Mouse (Mus musculus) cerebellum, postnatal 25 days (tissue): ENCODE measurements around the gene Ranbp9.
"Not testable (repeated sequence)": the region's sequence is repeated elsewhere in the genome, so short reads cannot be mapped to it uniquely, and the experiment has no call there.

Experiments
- DNase-seq, 2 experiments: peaks; one replicate each; pipeline ENCODE4 v3.0.0; 2021; ENCODE audit warnings: mixed read lengths in 2 of 2

The Ranbp9 gene

DNA sequence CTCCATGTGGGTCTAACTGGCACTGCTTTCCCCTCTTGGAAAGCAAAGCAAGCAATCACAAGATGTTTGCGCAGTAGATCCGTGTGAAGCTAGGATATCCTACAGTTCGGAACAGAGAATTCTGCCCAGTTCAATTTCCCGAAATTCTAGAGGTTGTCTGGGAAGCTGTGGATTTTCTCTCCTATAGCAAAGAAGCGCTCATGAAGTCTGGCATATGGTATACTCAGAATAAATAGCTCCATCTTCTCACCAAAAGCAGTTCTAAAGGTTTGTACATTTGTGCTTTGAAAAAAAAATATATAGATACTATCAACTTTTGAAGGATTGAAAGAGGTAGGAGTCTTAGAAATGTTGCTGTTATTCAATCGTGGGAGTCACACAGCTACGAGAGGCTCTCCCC, 14.6 kb upstream of the Ranbp9 start:
- DNase-seq: no peak

DNA sequence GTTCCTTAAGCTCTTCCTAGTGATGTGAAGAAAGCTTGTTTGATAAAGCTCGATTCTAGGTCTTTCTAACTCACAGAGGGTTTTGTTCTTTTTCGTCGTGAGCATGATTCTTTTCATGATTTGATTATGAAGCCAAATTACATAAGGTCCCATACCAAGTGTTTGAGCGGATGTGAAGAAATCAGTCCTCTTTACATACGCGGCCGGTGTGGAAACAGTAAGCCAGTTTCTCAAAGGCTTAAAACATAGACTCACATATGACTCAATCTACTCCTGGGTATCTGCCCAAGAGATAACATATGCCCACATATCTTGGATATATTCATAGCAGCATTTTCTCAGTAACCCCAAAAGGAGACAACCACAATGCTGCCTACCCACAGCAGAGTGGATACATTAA, 12.6 kb upstream of the Ranbp9 start:
- DNase-seq: no peak

DNA sequence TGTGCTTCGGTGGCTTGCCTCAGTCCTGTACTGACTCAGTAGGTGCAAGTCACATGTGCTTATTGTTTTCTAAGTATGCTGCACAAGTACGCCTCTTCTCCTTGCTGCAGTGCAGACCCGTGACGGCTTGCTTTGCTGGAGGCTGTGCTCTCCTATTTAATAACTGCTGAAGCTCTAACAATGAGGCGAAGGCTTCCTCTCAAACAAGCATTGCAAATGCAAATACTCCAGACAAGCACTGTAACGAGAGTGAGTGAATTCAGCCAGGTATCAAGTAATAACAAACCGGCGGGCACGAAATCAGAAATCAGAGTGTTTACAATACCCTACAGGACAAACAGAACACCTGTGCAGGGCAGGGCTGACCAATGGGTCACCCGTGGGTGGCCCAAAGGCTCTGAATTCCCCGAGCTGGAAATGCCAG, 12.0 kb upstream of the Ranbp9 start:
- no peak for DNase-seq

DNA sequence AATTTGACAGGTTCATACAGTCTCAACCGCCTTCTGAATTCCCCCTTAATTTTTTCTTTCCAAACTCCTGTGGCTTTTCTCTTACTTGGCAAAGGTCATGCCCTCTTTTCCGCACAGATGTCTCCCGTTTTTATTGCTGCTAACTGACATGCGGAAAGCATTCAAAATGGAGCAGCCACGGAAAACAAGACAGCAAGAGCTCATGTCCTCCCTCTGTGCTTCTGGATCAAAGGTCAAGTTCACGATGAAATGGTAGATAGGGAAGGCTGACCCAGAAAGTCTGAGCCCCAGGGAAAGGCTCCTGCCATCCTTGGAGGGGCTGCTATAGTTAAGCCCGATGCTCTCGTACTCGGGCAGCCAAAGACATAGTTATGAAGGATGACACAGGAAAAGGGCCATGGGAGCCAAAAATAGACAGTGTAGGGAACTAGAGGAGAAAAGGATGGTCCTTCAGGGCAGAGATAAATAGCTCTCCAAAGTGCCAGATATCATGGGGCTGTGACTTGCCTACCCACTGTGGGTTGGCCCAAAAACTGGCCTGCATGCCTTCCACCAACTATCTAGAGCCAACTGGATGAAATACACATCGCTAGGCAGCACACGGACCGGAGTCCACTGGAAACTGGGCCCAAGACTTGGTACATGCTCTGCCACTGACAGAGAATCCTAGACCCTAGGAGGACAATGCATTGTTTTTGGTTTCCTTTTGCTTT, 5.6 kb upstream of the Ranbp9 start:
- DNase-seq: peak; percentile 62 to 64

DNA sequence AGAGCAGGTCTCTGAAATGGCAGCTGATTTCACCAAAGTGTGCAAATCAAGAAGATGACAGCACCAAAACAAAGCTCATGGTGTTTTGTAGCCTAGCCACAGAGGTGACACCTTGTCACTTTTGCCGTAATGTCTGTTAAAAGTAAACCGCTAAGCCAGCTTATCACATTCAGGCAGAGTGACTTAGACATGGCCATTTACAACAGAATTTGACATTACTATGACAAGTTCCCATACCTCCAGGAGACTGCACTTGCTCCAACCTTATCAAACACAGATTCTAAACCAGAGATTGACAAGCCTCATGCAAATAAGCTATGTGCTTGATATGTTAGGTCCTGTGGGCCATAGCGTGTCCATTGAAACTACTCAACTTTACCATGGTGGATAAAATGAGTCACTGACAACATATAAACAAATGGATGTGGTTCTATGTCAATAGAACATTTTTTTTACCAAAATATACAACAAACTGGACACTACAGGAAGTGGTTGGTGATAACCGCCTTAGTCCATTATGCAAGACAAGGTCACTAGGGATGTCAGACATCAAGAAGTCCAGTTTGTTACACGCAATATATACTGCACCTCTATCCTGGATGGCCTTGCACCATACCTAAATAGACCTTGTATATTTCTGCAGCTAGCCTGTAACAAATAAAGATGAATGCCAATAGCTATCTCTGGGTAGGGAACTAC, 4.3 kb upstream of the Ranbp9 start:
- DNase-seq: no peak

DNA sequence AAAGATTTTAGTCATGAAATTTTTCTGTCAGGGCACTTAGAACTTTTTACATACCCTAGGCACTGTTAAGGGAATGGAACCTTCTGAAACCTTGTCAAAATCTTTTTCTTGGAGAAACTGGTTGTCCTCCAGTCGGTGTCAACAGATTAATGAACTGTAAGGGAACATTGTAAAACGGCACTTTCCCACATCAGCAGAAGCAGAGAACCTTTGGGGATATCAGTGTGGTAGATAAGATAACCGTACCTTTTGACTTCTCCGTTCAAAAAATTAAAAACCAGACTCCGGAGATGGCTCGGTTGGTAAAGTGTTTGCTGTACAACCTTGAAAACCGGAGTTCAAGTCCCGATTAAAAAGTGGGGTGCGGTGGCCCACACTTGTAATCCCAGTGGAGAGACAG, 1.7 kb upstream of the Ranbp9 start:
- DNase-seq: no peak

DNA sequence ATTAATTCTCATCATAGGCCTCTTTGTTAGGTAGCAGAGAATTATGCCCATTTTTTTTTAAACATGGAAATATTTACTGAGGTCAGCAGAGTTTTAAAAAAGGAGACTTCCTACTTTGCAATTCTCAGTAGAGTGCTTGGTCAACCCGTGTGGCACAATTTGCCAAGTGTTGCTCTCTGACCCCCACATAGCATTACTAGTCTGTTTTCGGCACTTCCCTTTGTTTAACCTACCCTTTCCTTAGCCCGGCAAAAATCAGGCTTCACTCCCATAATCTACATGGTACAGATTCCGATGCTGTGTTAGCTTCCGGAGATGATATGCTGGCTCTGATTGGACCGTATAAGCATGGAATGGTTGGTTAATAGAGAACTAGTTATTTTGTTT, 770 bp upstream of the Ranbp9 start:
- DNase-seq: no peak

DNA sequence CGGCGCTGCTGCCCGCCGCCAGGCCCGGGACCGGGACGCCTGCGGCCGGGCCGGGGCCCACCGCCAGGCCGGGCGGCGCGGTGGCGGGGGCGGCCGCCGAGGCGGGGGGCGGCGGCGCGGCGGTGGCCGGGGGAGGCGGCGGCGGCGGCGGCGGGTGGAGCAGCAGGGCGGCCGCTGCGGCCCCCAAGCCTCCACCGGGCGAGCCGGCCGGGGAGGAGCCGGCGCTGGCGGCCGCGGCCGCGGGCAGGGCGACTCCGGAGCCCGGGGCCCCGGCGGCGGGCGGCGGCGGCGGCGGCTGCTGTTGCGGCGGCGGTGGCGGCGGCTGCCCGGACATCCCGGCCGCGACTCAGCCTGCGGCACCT, 506 bp downstream of the Ranbp9 start:
- no peak for DNase-seq

DNA sequence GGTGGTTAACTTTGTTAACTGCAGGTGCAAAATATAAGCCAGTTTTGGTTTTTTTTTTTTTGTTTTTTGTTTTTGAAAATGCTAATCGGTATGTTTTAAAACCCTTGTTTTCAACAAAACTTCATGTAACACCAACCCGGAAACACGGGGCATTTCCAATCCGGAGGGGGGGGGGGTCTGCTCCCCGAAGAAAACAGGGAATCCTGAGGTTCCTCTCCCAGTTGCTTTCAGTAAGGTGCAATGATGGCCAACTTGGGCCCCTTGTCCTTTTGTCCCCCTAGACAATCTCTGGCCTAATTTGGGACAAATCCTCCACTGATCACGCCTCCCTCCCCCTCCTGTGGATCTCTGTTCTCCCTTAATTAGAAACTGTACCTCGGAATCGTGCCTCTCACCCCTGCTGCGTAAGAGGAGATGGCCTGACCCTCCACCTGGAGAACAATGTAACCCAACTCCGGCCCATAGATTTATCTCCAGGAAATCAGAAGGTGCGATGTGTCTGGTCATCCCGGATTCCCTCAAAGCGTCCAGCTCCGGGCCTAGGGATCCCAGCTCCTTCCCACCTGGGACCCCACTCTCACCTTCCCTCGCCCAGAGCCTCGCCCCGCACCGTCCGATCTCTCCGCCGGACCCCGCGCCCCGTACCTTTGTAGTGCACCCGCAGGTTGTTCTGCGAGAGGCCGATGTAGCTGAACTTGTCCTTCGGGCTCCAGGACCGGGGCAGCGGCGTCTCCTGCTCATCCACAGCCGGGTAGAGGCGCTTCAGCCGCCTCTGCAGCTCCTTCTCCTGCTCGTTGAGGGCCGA, 1.1 kb downstream of the Ranbp9 start:
- DNase-seq: peak; percentile 66 to 68

DNA sequence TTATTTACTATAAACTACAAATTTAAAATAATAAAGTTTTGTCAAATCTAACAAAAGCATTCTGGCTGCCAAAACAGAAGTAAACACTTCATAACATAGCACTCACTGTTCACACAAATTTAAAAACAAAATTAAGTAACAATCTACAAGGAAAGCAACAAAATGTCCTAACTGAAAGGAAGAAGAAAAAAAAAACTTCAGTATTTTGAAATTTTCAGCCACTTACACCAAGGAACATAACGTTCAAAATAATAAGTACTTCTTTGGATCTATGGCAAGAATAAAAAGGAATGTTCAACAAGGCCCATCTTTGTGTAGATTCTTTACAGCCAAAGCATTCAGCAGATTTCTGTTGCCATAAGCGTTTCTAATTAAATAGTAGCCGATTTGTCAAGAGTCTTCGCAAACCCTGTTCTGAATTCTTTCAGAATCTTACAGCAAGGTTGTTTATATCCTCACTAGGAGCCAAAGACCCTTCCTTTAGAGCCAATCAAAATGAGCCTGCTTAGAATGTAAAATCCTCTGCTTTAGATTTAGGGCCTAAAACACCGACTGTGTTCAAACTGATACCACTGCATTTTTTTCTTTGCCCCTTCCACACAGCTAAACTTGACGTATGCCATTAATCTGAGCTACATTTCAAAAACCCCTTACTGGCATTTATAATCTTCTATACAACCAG, 1.9 kb downstream of the Ranbp9 start:
- no peak for DNase-seq

DNA sequence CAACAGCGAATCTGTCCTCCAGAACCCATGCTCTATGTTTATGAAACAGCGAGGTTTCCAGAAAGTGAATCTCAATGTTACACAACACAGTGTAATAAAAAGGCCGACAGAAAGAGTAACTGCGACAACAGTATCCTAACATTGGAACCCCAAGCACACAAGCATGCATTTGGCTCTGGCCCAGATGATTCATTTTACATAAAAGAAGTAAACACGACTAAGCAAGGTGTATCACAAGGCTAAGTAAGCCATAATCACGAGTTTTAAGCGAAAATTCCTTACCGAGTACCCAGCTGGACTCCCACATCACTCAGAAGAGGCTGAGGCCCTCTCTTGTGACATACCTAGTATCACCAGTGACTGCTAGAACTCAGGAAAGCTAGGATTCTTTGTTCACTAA, 2.5 kb downstream of the Ranbp9 start:
- DNase-seq: peak in 1 of 2 experiments; percentile 39

DNA sequence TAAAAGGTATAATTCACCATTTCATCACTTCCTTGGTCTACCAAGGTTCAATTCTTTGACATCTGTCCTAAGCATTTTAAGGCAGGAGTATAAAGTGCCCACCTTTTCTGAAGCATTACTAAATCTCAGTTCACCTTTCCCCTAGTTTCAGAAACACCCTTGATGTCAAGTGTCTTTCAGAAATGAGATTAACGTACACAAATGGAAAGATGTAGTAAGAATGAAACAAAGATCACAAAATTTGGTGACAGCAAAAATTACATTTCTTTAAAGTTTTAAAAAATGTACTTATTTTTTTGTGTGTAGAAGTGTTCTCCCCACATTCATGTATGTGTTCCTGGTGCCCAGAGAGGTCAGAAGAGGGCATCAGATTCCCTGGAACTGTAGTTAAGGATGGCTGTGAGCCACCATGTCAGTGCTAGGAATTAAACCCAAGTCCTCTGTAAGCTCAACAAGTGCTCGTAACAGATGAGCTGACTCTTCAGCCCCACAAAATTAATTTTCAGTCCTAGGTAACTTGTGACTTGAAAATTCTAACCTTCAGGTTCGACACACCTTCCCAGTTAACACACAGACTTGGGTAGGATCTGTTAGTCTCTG, 3.9 kb downstream of the Ranbp9 start:
- no peak for DNase-seq

DNA sequence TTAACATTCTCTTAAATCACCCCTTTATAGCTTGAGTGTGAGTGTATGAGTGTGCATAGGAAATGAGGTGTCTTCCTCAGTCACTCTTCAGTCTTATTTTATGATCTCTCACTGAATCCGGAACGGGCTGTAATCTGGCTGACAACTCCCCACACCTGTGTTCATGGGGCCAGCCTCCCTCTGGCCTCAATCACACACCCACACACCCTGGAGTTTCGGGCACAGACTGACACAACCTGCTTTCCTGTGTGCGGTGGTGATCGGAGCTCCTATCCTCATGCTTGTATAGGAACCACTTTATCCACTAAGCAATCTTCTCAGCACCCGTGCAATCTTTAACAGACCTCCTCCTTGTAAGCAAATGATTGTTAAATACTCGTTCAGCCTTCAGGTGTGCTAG, 4.9 kb downstream of the Ranbp9 start:
- DNase-seq: no peak

DNA sequence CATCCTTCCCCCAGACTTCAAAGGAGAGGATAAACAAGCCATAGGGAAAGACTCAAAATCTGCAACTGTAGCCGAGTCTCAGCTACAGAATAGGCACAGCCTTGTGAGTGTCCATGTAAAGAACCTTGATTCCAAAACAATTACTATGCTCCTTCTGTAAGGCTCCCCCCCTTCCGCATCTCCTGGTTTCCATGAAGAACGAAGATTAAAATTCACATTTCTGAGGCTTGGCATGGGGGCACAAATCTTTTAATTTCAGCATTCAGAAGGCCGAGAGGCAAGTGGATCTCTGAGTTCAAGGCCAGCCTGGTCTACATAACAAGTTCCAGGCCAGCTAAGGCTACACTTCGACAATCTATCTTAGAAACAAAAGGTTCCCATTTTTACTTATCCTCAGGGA, 6.4 kb downstream of the Ranbp9 start:
- DNase-seq: no peak

DNA sequence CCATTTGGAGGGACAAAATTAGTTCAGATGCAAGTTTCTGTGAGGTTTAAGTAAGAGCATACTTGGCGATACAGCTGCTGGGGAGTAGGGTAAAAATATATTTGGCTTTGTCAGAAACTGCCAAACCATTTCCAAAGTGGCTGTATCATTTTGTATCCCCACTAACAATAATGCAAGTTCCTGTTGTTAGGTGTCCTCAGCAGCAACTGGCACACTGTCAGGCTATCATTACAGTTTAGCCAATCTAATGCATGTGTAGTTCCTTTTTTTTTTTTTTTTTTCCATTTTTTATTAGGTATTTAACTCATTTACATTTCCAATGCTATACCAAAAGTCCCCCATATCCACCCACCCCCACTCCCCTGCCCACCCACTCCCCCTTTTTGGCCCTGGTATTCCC, 9.2 kb downstream of the Ranbp9 start:
- DNase-seq: not testable (repeated sequence)

DNA sequence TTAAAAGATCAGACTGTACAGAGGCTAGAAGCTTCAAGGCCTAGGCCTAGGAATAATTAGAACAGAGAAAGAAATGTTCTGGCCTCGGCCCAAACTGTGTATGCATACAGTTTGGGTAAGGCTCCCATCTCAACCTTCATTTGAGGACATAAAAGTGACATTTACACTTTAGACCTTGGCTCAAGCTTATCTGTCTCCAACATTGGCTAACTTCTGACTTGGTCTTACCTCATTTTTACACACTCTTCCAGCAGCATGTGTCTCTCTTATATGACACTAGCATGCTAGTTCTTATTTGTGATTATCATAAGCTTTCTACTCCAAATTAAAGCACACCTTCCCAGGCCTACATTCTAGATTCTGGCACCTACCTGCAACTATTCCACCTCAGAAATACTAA, 11.5 kb downstream of the Ranbp9 start:
- DNase-seq: no peak

DNA sequence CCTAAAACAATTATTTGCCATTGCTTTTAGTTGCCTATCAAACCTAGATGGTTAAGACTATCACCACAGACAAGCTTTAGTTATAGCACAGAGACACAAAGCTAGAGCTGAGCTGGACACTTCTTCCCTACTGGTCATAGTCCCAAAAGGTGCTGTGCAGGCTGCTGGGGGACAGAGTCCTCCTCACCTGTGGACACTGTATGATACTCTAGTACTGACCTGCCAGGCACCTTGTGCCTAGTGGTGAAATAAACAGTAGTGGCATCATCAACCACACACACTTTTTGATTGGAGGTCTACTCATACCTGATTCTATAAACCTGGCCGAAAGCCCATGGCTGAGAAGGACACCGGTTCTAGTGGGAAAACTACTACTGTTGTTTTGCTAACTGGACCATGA, 16.5 kb downstream of the Ranbp9 start:
- DNase-seq: no peak

DNA sequence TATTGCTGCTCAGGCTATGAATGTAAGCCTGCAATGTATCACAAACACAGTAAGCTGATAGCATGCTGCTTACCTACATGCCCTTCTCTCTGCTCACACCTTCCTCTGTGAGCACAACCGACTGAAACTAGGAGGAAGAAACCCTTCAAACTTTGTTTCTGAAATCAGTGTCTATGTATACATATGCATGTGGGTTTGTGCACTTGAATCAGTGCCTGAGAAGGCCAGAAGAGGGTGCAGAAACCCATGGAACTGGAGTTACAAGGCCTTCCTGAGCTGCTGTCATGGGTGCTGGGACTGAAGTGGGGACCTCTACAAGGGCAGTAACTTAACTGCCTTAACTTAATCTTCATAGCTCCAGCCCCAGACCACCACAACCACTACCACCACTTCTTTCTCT, 23.9 kb downstream of the Ranbp9 start:
- no peak for DNase-seq

DNA sequence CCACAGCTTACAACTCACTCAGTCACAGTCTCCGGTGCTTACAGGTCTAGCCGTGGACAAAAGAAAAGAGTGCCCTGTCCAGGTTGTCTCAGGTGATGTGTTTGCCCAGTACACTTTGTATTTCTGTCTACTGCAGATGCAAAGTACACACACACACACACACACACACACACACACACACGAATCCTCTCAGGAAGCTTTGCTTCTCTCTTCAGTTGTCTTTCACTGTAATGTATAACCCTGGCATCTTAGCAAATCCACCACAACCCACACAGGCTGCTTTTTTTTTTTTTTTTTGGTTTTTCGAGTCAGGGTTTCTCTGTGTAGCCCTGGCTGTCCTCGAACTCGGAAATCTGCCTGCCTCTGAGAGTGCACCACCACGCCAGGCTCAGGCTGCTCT, 26.7 kb downstream of the Ranbp9 start:
- no peak for DNase-seq

DNA sequence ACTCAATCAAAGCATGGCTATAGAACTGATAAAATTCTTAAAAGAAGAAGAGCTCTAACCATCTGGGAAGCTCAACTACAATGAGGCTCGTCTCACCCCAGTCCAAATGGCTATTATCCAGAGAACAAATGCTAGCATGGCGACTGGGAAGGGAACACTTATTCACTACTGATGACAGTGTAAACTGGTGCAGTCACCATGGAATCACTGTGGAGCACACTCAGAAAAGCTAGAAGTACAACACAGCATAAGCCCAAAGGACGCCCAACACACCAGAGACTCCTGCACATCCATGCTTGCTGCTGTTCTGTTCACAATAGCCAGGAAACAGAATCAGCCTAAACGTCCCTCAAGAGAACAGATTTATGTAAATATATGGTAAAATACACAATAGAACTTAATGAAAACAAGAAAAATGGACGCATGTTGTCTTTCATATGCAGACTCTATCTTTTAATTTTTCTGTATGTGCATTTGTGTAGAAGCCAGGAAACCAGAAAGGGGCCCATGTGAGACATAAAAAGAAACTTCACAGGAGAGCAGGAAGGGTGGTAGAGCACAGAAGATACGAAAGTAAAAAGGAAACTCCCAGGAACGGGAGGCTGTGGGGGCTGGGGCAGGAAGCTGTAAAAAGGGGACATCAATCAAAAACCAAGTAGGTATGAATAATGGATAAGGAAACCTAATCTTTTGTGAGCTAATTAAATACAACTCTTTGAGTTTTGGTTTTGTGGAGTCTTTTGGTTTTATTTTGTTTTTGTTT, 28.1 kb downstream of the Ranbp9 start:
- DNase-seq: peak in 1 of 2 experiments; percentile 39

DNA sequence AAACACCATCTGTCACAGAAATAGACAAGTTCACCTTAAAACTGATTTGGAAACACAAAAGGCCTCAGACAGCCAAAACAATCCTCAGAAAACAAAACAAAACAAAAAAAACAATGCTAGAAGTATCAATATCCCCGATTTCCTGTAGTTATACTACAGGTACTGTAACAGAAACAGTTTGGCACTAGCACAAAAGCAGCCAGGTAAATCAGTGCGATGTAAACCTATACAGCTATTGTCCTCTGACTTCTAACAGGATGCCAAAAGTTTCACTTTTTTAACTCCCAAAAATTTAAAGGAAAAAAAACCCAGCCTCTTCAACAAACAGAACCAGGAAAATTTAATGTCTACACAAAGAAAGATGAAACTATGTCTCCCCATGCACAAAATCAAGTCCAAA, 28.9 kb downstream of the Ranbp9 start:
- no peak for DNase-seq

DNA sequence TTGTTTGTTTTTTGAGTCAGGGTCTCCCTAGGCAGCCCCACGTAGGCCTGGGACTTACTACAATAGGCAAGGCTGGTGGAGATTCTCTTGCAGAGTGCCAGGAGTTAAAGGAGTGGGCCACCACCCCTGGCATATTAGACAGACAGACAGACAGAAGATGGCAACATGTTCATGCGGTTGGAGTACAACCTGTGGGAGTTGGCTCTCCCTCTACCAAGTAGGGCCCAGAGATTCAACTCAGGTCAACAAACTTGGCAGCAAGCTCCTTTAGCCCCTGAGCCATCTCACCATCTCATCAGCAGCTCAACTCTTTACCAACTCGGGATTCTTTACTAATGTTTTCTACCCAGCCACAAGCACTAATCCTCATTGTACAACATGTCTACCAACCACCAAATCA, 30.4 kb downstream of the Ranbp9 start:
- DNase-seq: no peak
